Mouse (Mus musculus) layer of hippocampus, adult 9-10 months (tissue): ENCODE measurements around the gene Gm10570.

Experiments
- DNase-seq: peaks from one replicate; pipeline ENCODE4 v3.0.0; 2022; ENCODE audit warnings: low spot score

The Gm10570 gene

DNA sequence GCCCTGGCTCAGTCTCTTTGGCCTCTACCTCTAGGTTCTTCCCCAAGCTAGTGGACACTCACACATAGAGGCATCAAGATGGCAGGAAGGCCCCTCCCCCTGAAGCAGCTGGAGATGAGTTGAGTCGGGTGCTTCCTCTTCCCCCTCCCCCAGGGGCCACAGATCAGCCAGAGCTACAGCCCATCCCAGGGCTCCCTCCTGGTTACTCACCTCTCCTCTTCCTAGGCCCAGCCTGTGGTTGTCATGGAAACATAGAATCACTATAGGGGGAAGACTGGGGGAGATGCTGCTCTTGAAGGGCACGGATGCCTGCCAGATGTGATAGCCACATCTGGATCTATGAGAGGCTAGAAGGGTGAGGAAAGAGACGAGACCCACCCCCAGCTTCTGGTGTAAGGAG lies 3.7 kb downstream of the Gm10570 start:
- no peak for DNase-seq

GRCm38 (mm10) chr4:130302285-130302870 lies 6.1 kb downstream of the Gm10570 start:
- DNase-seq = no peak

DNA sequence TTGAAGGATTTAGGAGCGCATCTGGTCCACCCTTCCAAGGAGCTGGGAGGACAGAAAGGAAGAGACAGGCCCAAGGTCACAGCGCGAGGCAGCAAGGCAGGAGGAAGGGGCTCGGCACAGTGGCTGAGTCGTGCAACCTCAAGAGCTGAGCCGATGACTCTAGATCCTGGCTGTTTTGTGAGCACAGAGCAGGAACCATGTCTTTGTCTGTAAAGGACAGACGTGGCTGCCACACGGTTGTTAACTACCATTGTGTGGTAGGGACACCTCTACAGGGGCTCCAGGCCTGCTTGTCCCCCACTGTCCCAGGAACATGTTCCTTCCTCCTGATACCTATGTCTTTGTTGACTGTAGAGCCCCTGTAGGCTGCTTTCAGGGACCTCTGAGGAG lies 8.8 kb downstream of the Gm10570 start:
- no peak for DNase-seq

DNA sequence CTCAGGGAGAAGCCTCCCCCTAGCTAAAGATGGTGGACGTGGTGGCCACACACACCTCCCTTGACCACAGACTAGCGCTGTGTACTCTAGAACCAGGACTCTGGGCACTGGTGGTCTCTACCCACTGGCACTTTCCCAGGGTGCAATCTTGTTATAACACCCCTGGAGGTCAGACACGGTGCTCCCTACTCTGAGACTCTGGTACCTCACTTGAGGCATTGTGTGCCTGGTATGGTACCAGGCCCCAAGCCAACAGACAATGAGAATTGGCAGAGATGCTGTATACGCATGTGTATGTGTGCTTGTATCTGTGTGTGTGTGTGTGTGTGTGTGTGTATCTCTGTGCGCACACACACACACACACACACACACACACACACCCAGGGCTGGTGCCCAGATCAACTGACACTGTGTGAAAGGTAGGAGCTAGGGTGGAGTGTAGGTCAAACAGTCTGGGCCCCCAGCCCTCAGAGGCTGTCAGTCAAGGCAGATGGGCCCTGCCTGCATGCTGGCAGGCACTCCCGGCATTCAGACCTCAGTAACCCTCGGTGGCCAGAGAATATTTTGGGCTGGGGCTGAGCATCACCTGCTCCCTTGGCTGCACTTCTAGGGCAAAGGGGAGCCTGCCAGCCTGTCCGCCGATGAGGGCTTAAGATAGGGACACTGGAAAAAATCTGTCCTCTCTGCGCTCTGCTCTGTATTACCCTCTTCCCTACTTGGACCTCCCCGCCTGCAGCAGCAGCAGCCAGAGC lies 9.4 kb downstream of the Gm10570 start:
- DNase-seq = no peak

GRCm38 (mm10) chr4:130297123-130297529 lies 11.3 kb downstream of the Gm10570 start:
- no peak for DNase-seq

GRCm38 (mm10) chr4:130296243-130296965 lies 12.1 kb downstream of the Gm10570 start:
- DNase-seq = no peak

GRCm38 (mm10) chr4:130295047-130295745 lies 13.3 kb downstream of the Gm10570 start:
- no peak for DNase-seq

GRCm38 (mm10) chr4:130294513-130294912 lies 14.0 kb downstream of the Gm10570 start:
- DNase-seq = no peak

- peak; percentile 65 for DNase-seq
Observed at GRCm38 (mm10) chr4:130292271-130292670, 16.2 kb downstream of the Gm10570 start.

- DNase-seq = no peak
Observed at GRCm38 (mm10) chr4:130289824-130290223, 18.6 kb downstream of the Gm10570 start.

GRCm38 (mm10) chr4:130286531-130286930 lies 21.9 kb downstream of the Gm10570 start:
- no peak for DNase-seq

- DNase-seq = no peak
Observed at GRCm38 (mm10) chr4:130283826-130284225, 24.6 kb downstream of the Gm10570 start.

DNA sequence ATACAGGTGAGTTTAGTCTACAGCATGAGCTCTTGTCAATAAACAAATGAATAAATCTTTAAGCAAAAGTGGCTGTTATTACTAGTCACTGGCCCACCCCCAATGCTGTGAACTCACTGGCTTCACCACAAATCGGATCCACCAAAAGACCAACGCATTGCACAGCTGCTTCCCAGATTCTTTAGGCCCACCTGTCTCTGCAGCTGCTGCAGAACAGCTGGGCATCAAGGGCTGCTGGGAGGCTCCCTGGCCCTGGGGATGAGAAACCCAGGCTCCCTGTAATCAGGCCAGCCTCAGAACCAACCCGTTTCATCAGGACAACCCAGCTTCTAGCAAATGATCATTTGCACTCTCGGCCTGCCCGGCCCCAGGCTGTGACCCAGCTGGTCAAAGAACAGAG lies 25.6 kb downstream of the Gm10570 start:
- no peak for DNase-seq

DNA sequence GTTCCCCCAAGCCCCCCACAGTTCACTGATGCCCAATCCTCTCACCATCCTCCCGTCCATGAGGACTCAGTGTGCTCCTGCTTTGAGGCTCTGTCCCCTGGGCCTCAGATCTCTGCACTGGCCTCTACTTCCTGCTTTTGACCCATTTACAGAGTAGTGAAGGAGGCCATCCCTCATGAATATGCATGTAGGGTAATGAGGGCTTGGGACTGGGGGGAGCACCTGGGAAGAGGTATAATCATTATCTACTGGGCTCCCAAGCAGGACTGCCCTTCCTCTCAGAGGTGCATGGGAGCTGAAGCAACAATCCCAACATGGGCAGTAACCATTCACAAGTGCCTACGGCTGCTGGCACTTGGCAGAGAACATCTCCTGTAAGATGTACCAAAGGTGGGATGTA lies 29.4 kb downstream of the Gm10570 start, which contains the start of gene Serinc2:
Gene Serinc2 (minus strand): TSS at position 101 of the 400 bp plus-strand sequence.
- no peak for DNase-seq

DNA sequence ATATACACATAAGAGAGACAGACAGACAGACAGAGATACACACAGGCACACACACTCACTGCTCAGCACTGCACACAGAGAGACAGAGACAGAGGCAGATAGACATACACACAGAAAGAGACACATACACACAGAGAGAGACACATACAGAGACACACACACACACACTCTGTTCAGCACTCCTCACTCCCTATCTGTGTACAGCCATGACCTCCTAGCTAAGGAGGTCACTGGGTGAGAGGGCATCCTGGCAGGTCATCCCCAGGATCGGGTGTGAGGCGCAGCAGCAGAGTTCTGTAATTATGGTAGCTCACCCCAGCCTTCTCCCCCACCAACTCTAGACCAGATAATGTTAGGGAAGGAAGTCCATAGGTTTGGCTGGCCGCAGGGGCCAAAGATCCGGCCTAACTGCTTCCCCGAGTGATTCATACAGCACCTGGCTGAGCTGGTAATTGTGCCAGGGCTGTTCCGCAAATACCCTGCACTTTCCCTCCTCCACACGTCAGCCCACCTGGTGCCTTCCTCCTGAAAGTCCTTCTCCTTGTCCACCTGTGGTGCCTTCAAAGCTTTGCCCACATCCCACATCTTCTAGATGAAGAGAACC lies 31.8 kb downstream of the Gm10570 start:
- no peak for DNase-seq

- no peak for DNase-seq
Observed at GRCm38 (mm10) chr4:130275823-130276105, 32.7 kb downstream of the Gm10570 start.

DNA sequence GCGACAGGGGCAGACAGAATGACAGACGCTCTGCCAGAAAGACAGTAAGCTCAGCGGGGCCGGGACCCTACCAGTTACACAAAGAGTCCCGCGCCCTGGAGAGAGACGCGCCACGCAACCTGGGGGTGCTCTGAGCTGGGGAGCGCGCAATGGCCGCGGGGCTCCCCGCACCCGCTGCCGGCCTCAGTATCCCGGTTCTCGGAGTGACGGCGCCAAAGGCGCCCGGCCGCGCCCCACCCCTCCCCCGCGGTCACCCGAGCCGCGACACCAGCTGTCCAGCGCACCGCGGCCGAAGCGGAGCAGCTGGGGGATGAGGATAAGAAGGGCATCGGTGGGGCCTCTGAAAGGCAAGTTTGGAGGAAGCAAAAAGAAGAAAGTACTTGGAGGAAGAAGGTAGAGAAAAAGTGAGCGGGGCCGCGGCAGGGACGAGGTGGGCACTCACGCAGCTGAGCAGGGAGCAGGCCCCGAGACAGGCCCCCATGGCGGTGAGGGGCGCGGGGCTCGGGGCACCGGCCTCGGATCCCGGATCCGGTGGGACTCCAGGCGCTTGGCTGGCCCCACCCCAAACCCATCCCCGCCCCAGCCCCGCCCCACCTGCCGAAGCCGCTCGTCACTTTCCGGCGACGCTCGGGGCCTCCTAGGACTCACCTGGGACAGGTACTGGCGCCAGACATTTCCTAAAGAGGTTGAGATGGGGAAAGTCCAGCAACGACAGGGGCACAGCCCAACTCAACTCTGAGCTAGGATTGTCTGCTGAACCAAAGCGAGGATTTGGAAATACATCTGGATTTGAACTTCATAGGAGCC lies 33.3 kb downstream of the Gm10570 start:
- DNase-seq = no peak

DNA sequence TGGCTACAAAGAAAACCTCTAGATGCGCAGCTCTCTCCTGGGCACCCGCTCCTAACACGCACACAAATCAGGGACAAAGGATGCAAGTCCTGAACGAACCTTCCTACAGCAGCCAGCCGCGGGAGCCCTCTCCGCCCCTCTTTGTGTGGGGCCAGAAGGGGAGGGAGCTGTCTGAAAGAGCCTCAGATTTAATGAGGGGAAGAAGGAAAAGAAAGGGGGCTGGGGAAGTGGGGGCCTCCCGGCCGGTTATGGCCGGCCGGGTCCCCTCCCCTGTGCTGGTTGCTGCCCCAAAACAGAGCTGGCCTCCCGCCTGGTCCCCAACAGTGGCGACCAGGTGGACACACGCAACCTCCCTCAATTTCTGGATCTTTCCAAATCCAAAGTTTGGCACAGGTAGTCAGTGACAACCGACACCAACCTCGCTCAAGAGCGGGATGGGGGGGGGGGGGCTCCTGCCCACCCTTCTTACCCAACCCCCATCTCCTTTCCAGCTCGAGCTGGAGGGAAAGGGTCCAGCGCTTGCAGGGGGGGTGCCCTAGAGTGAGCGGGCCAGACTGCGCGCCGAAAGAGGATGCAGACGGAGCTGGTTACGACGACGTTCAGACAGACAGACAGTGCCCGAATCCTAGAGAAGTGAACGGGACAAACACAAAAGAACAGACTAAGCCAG lies 34.0 kb downstream of the Gm10570 start:
- DNase-seq = no peak

GRCm38 (mm10) chr4:130273698-130274345 lies 34.7 kb downstream of the Gm10570 start:
- DNase-seq = no peak

- DNase-seq = peak; percentile 43
Observed at GRCm38 (mm10) chr4:130270611-130271347, 37.7 kb downstream of the Gm10570 start.
